Mouse (Mus musculus): ENCODE measurements around the gene Ascl4.

DNA sequence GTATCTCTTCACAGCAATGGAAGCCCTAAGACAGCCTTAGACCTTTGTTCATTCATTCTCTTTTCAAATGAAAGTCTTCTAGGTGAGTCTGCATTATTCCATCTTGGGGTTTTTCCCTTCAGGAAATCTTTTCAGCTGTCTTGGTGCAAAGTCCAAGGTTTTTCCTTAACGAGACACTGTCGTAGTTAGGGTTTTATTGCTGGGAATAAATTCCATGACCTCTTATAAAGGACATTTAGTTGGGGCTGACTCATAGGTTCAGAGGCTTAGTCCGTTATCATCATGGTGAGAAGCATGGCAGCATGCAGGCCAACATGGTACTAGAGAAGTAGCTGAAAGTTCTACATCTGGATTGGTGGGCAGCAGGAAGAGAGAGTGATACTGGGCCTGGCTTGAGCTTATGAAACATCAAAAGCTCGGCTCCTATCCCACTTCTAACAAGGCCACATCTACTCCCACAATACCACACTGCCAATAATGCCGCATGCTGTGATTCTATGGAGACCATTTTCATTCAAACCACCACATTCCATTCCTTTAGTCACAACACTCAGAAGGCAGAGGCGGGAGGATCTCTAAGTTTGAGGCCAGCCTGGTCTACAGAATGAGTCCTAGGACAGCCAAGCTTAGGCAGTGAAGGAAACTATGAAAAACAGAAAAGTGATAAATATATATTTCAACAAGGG lies 8.9 kb downstream of the Ascl4 start:
- TF ChIP-seq EP300 (IDR thresholded peaks at IDR 0.05; ENCODE audit: low read depth) (no peak), CTCF (IDR thresholded peaks at IDR 0.05; ENCODE audit: low read depth) (no peak)

Data from liver, embryonic 14.5 days (tissue).